Mouse (Mus musculus) lung, embryonic 14.5 days (tissue): Measurements from ENCODE around the gene Mdm4. TPM values are rescaled to one million over a fixed set of nuclear protein-coding genes. Genes with fewer than 3 reads are reported as not detected.

Source experiments
- ATAC-seq: fragments of 200-750 bp; cut with Nextera tagmentation; 2 replicates; pipeline ENCODE4 v1.8.0; 2017; ENCODE audit warnings: mild to moderate bottlenecking, moderate TSS enrichment, moderate library complexity; ENCODE audit not compliant: insufficient read depth
- DNase-seq: peaks from one replicate; pipeline ENCODE4 v3.0.0-alpha.2; 2015
- H3K27ac ChIP-seq: fragments of 300-500 bp; sonication (generic); 2 replicates; pipeline ENCODE4 v1.5.1; 2014; ENCODE audit warnings: low read depth, mild to moderate bottlenecking, moderate library complexity
- H3K27me3 ChIP-seq: fragments of 300-500 bp; sonication (generic); 2 replicates; pipeline ENCODE4 v1.6.1; 2014; ENCODE audit warnings: low read length, control low read depth; ENCODE audit not compliant: insufficient read depth
- H3K36me3 ChIP-seq: fragments of 300-500 bp; sonication (generic); 2 replicates; pipeline ENCODE4 v1.6.1; 2014; ENCODE audit warnings: control low read depth; ENCODE audit not compliant: insufficient read depth
- H3K4me1 ChIP-seq: fragments of 300-500 bp; sonication (generic); 2 replicates; pipeline ENCODE4 v1.6.1; 2014; ENCODE audit warnings: antibody characterized with exemption, control low read depth; ENCODE audit not compliant: insufficient read depth
- H3K4me2 ChIP-seq: fragments of 300-500 bp; sonication (generic); 2 replicates; pipeline ENCODE4 v1.6.1; 2014; ENCODE audit warnings: mild to moderate bottlenecking
- H3K4me3 ChIP-seq: fragments of 300-500 bp; sonication (generic); 2 replicates; pipeline ENCODE4 v1.5.1; 2014; ENCODE audit warnings: low read depth, low read length
- H3K9ac ChIP-seq: fragments of 300-500 bp; sonication (generic); 2 replicates; pipeline ENCODE4 v1.6.1; 2014
- H3K9me3 ChIP-seq: fragments of 300-500 bp; sonication (generic); 2 replicates; pipeline ENCODE4 v1.6.1; 2016; ENCODE audit warnings: low read depth, low read length, control low read depth
- CTCF ChIP-seq: IDR thresholded peaks from 2 replicates; pipeline ENCODE4 v1.5.1; 2016; ENCODE audit warnings: antibody characterized with exemption, low read depth
- WGBS: fragments of 180-500 bp; shearing (Covaris S2); extraction: QIAGEN DNeasy Blood & Tissue Kit; methylation state at CpG from one replicate; pipeline ENCODE4 v1.1.7; 2014; 5-methylcytosine and 5-hydroxymethylcytosine counted together
- polyA plus RNA-seq: library from polyadenylated mRNA; unstranded; fragments of >200 nt; fragmentation: Nextera tagmentation; extraction: Ambion mirVana; gene quantifications from 2 replicates; pipeline ENCODE4 v1.2.1, GENCODE M21; 2014

Mdm4 gene
- polyA plus RNA-seq, 1 experiment from 2014 or later: 49.5 TPM

DNA sequence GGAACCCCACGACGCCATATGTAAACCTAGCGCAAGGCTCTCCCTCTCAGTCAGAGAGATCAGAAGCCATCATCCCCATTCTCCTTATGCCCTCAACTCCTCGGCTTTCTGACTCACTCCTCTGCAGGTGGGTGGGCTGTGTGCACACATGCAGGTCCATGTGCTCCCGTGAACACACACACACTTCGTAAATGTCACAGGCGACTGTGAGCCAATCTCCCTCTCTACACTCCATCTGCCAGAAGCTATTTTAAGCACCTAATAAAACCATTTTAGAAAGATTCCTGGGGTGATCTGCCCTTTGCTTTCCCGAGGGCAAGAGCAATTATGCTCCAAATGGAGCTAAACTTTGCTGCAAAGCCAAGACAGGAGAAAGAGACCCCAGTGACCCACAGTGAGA is 84.5 kb downstream of the Mdm4 start:
- WGBS: 51% methylated on average over 8 of the region's 8 CpGs
- Histone ChIP-seq H3K4me2 (no peak overlapping the region), H3K27me3 (no peaks in the 10 kb centered on the region), H3K9me3 (no peaks in the 10 kb centered on the region), H3K36me3 (no peaks in the 10 kb centered on the region), H3K4me3 (no peak overlapping the region), H3K27ac (no peak overlapping the region), H3K9ac (no peak overlapping the region), H3K4me1 (no peaks in the 10 kb centered on the region)
- ATAC-seq: no peak
- no peak for TF ChIP-seq CTCF
- DNase-seq: no peak

DNA sequence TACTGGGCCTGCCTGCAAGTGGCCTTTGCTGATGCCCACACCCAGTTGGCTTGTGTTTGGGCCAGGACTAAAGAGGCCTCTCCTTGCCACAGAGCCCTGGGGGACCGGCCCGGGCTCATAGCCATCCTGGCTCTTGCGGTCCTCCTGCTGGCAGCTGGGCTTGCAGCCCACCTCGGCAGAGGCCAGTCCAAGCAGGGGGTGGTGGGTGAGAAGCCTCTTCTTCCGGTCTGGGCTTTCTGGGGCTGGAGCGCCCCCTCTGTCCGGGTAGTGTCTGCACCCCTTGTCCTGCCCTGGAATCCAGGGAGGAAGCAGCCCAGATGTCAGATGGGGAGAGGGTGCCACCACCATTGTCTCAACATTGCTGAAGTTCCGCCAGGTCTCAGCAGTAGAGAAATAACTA is 91.4 kb downstream of the Mdm4 start:
- ATAC-seq: no peak

DNA sequence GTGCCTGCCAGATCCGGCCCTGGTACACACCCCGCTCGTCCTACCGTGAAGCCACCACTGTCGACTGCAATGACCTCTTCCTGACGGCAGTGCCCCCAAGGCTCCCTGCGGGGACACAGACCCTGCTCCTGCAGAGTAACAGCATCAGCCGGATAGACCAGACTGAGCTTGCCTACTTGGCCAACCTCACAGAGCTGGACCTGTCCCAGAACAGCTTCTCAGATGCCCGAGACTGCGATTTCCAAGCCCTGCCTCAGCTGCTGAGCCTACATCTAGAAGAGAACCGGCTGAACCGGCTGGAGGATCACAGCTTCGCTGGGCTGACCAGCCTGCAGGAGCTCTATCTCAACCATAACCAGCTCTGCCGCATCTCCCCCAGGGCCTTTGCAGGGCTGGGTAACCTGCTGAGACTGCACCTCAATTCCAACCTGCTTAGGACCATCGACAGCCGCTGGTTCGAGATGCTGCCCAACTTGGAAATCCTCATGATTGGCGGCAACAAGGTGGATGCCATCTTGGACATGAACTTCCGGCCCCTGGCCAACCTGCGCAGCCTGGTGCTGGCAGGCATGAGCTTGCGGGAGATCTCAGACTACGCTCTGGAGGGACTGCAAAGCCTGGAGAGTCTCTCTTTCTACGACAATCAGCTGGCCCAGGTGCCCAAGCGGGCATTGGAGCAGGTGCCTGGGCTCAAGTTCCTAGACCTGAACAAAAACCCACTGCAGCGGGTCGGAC is 92.9 kb downstream of the Mdm4 start:
- Histone ChIP-seq H3K9ac (no peak overlapping the region), H3K27ac (no peak overlapping the region), H3K9me3 (no peaks in the 10 kb centered on the region), H3K4me3 (no peak overlapping the region), H3K27me3 (no peaks in the 10 kb centered on the region), H3K4me2 (no peak overlapping the region), H3K4me1 (no peaks in the 10 kb centered on the region), H3K36me3 (no peaks in the 10 kb centered on the region)
- TF ChIP-seq CTCF: no peak
- no peak for ATAC-seq
- 80% methylated on average over 26 of the region's 26 CpGs for WGBS
- DNase-seq: no peak

More for the DNA sequence above, 91.4 kb downstream of the Mdm4 start:
- no peak for TF ChIP-seq CTCF
- no peak overlapping the region for H3K27ac ChIP-seq
- no peak overlapping the region for H3K4me2 ChIP-seq
- no peak overlapping the region for H3K9ac ChIP-seq
- no peaks in the 10 kb centered on the region for H3K4me1 ChIP-seq
- no peaks in the 10 kb centered on the region for H3K9me3 ChIP-seq
- no peaks in the 10 kb centered on the region for H3K27me3 ChIP-seq
- no peak overlapping the region for H3K4me3 ChIP-seq
- no peak for DNase-seq
- WGBS: 63% methylated on average over 8 of the region's 8 CpGs
- H3K36me3 ChIP-seq: no peaks in the 10 kb centered on the region

DNA sequence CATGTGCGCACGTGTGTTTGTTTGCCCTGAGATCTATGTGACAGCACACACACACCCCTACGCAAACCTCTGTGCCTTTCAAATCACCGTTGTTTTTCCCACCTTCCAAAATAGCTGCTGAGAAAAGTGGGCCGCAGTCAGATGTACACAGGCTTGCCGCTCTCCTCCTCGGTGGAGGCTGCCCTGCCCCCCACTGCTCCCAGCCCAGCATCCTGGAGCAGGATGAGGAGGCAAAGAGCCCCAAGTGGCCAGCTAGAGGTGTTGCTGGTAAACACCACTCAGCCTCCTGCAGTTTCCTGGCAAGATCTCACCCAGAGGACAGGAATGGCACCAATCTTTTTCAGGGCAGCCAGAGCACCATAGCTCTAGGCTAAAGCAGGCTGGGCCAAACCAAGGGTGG is 95.5 kb downstream of the Mdm4 start:
- TF ChIP-seq CTCF: peak; percentile 58
- Histone ChIP-seq H3K36me3 (no peaks in the 10 kb centered on the region), H3K27ac (no peak overlapping the region), H3K9me3 (no peaks in the 10 kb centered on the region), H3K4me3 (no peak overlapping the region), H3K4me2 (no peak overlapping the region), H3K4me1 (no peaks in the 10 kb centered on the region), H3K9ac (no peak overlapping the region), H3K27me3 (no peaks in the 10 kb centered on the region)
- ATAC-seq (peak; percentile 41), DNase-seq (peak; percentile 58)
- 27% methylated on average over 7 of the region's 7 CpGs for WGBS

DNA sequence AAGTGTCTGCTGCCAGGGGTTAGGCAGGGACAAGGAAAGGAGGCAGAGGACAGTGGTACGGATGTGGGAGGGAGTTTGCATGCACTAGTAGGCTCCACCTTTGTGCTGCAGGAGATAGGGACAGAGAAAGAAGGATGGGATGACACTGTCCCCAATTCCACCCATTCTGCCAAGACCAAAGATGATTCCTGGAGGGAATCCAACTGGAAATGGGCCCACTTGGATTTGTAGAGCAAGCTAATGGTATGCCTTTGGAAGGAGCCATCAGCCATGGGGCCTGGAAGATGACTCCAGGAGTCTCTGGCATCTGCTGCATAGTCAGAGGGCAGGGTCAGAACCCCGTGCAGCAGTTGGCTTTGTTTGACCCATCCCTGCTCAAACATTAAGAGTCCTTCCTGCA is 97.9 kb downstream of the Mdm4 start:
- H3K4me3 ChIP-seq: no peak overlapping the region
- H3K36me3 ChIP-seq: no peaks in the 10 kb centered on the region
- no peak overlapping the region for H3K9ac ChIP-seq
- no peak overlapping the region for H3K27ac ChIP-seq
- WGBS: 50% methylated on average over 2 of the region's 2 CpGs
- DNase-seq (peak; percentile 57), ATAC-seq (no peak)
- H3K4me1 ChIP-seq: no peaks in the 10 kb centered on the region
- no peaks in the 10 kb centered on the region for H3K27me3 ChIP-seq
- TF ChIP-seq CTCF: no peak
- no peaks in the 10 kb centered on the region for H3K9me3 ChIP-seq
- no peak overlapping the region for H3K4me2 ChIP-seq

DNA sequence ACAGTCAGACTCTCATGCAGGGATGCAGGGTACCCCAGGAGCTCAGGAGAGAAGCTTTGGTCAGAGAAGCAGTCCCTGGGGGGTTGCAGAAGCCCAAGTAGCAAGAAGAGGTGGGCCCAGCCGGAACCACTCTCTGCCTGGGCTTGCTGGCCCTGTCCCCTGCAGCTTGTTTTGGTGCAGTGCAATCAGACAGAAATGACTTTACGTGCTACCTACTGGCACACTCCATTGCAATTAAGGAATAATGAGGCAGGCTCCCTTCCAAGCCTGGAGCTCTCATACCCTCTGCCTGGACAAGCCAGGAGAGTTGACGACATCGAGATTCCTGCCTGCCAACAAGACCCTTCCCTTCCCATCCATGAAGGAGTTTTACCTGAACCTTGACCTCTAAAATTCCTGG is 100.1 kb downstream of the Mdm4 start:
- DNase-seq: no peak
- Histone ChIP-seq H3K9me3 (no peaks in the 10 kb centered on the region), H3K4me2 (no peak overlapping the region), H3K4me3 (no peak overlapping the region), H3K27me3 (no peaks in the 10 kb centered on the region), H3K9ac (no peak overlapping the region), H3K4me1 (no peaks in the 10 kb centered on the region), H3K27ac (no peak overlapping the region), H3K36me3 (no peaks in the 10 kb centered on the region)
- ATAC-seq: no peak
- WGBS: 69% methylated on average over 4 of the region's 4 CpGs
- no peak for TF ChIP-seq CTCF

DNA sequence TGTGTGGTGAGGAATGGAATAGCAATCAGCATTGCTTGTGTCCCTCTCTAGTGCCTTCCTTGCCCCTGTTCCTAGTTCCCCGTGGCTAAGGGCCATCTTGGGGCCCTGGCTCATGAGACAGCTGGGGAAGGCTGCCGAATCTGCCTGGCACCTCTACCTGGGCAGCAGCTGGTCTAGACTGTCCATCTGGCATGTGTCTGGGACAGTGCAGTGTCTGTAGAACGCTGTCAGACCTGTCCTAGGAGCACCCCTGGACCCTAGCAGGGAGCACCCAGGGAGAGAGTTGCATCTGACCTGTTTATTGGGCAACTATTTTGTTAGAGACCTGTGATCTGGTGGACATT is 101.5 kb downstream of the Mdm4 start:
- Histone ChIP-seq H3K4me3 (no peak overlapping the region), H3K36me3 (no peaks in the 10 kb centered on the region), H3K9me3 (no peaks in the 10 kb centered on the region), H3K9ac (no peak overlapping the region), H3K4me1 (no peaks in the 10 kb centered on the region), H3K4me2 (no peak overlapping the region), H3K27ac (no peak overlapping the region), H3K27me3 (no peaks in the 10 kb centered on the region)
- WGBS: 50% methylated on average over 3 of the region's 3 CpGs
- no peak for TF ChIP-seq CTCF
- DNase-seq: no peak
- ATAC-seq: no peak
